Comparison of ENCODE assay signal across 8 mouse cellular contexts in the genomic region with DNA sequence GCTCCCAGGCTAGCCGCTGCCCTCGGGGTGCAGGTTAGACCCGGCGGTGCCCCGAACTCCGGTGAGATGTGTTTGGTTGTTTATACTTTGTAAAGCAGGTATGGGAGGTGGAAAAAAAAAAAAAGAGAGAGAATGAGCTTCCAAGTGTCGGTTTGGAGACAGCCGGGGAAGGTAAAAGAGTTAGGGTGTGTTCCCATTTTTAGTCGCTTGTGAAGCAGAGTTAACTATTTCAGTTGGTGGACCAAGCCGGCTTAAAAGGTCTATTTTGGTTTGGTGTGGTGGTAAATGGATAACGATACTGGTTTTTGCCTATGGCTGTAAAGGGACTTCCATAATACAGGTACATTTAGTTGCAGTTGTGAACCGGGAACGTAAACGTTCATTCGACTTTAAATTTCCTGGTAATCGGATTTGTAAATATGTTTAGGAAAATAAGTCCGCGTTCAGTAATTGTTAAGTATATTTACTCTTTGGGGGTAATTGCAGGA. TPM values are rescaled to one million over a fixed set of nuclear protein-coding genes. Genes with fewer than 3 reads are reported as not detected.
DNase-seq lines count a peak whose midpoint lies in the region; ATAC-seq and TF ChIP-seq lines count a peak whose summit lies in the region.

No protein-coding gene starts in this region.

- no peaks in the 10 kb centered on the region for H3K27me3 ChIP-seq in midbrain, postnatal 0 days (ENCODE audit: insufficient read depth, low read length)

- no peak for DNase-seq in left cerebral cortex, adult 2 months (ENCODE audit: extremely low spot score in 1 of 2, low spot score in 2 of 2)
- DNase-seq in left cerebral cortex, adult 11 months (ENCODE audit: low spot score) = no peak
- DNase-seq in midbrain, postnatal 0 days (ENCODE audit: low spot score) = no peak
- no peak for DNase-seq in left cerebral cortex, adult 18-20 months (ENCODE audit: low spot score in 2 of 2)
- DNase-seq in gastrocnemius, postnatal 25 days = no peak
- DNase-seq in left cerebral cortex, postnatal 36 days (ENCODE audit: low spot score in 2 of 2) = no peak

- H3K27ac ChIP-seq in left cerebral cortex, adult 2 months = peak overlapping the region; percentile 97
- peak overlapping the region; percentile 100 for H3K27ac ChIP-seq in midbrain, postnatal 0 days (ENCODE audit: low read depth, low read length)

- H3K9me3 ChIP-seq in midbrain, postnatal 0 days (ENCODE audit: low read length) = no peaks in the 10 kb centered on the region

- H3K4me3 ChIP-seq in left cerebral cortex, adult 2 months = peak overlapping the region; percentile 90
- peak overlapping the region; percentile 73 for H3K4me3 ChIP-seq in midbrain, postnatal 0 days (ENCODE audit: low read depth, low read length)

- no peaks in the 10 kb centered on the region for H3K36me3 ChIP-seq in midbrain, postnatal 0 days (ENCODE audit: insufficient read depth, low read length)

- H3K4me2 ChIP-seq in midbrain, postnatal 0 days (ENCODE audit: low read depth, low read length, poor library complexity, severe bottlenecking) = peak overlapping the region; percentile 62

- no peak for TF ChIP-seq CTCF in left cerebral cortex, adult 2 months (IDR thresholded peaks at IDR 0.05)
- TF ChIP-seq CTCF in midbrain, postnatal 0 days (IDR thresholded peaks at IDR 0.05) = no peak

- intact Hi-C loops in left cerebral cortex, adult 2 months (cut with DNase I) = no loop called here
- intact Hi-C loops in left cerebral cortex, postnatal 36 days (cut with DNase I) = no loop called here

- ATAC-seq in common myeloid progenitor, adult 5-6 weeks (replicated peaks; ENCODE audit: low read depth, poor library complexity, severe bottlenecking) = 0 out of 2 replicates have a peak, but pooled peaks have one; percentile 1
- peak; percentile 18 for ATAC-seq in inflammation-experienced regulatory T-cells, adult 6 months
- ATAC-seq in midbrain, postnatal 0 days (ENCODE audit: low FRiP score) = no peak

- WGBS in midbrain, postnatal 0 days = under 1% methylated on average over 18 of the region's 18 CpGs

- H3K4me1 ChIP-seq in midbrain, postnatal 0 days (ENCODE audit: insufficient read depth, low read length) = peaks cover 13% of the 10 kb centered on the region; the same call in 1 of the 2 replicates

- H3K9ac ChIP-seq in midbrain, postnatal 0 days (replicated peaks; ENCODE audit: low read length, poor library complexity, severe bottlenecking) = peak overlapping the region; percentile 99

RNA-seq across cellular contexts. Expression of gene Senp6, which starts 1.4 kb away (rescaled TPM):
- total RNA-seq in left cerebral cortex, adult 2 months (2021) = 100 to 1,000 TPM in 1 of 2 experiments, 10 to 100 TPM in 1; 96.1 to 104 TPM
- total RNA-seq in common myeloid progenitor, adult 5-6 weeks (2017) = 203 and 226 TPM in 2 replicates
- polyA plus RNA-seq in inflammation-experienced regulatory T-cells, adult 6 months (2017; shearing (Covaris generic)) = 10 to 100 TPM; 48.4 to 77.8 (median 69.1) TPM
- 88.0 and 96.6 TPM in 2 replicates for total RNA-seq in midbrain, postnatal 0 days (2014; rRNA removed)
- 35.9 and 43.7 TPM in 2 replicates for polyA plus RNA-seq in midbrain, postnatal 0 days (2015; fragmentation: Nextera tagmentation; extraction: Ambion mirVana)
- 100 to 1,000 TPM in 1 of 2 experiments, 10 to 100 TPM in 1; 99.0 to 101 TPM for total RNA-seq in left cerebral cortex, adult 18-20 months (2021)
- 10 to 100 TPM; 42.3 to 46.7 TPM for total RNA-seq in gastrocnemius, postnatal 25 days (2021)
- 100 to 1,000 TPM in 1 of 2 experiments, 10 to 100 TPM in 1; 92.4 to 114 TPM for total RNA-seq in left cerebral cortex, postnatal 36 days (2021)

RNA-seq across cellular contexts. Expression of gene Filip1, which starts 55.4 kb away (rescaled TPM):
- 10 to 100 TPM; 16.2 to 16.4 TPM for total RNA-seq in left cerebral cortex, adult 2 months (2021)
- total RNA-seq in common myeloid progenitor, adult 5-6 weeks (2017) = 0.34 and 0.46 TPM in 2 replicates
- 1 to 10 TPM in 2 of 3 experiments, under 1 TPM in 1; 0.36 to 1.7 (median 1.0) TPM for polyA plus RNA-seq in inflammation-experienced regulatory T-cells, adult 6 months (2017; shearing (Covaris generic))
- 3.1 and 4.3 TPM in 2 replicates for total RNA-seq in midbrain, postnatal 0 days (2014; rRNA removed)
- 2.8 and 3.6 TPM in 2 replicates for polyA plus RNA-seq in midbrain, postnatal 0 days (2015; fragmentation: Nextera tagmentation; extraction: Ambion mirVana)
- total RNA-seq in left cerebral cortex, adult 18-20 months (2021) = 10 to 100 TPM; 18.2 to 19.9 TPM
- 10 to 100 TPM; 61.3 to 87.3 TPM for total RNA-seq in gastrocnemius, postnatal 25 days (2021)
- total RNA-seq in left cerebral cortex, postnatal 36 days (2021) = 10 to 100 TPM; 14.9 to 20.7 TPM
